Mouse (Mus musculus) CD8-positive naive resting alpha-beta T cell, adult 2 months (primary cell): ENCODE measurements around the gene Clec16a.

Experiments used
- DNase-seq, 2 experiments: peaks; one replicate each; pipeline ENCODE4 v3.0.0; 2022; ENCODE audit warnings: low read depth in 2 of 2, low spot score in 2 of 2

The Clec16a gene

DNA sequence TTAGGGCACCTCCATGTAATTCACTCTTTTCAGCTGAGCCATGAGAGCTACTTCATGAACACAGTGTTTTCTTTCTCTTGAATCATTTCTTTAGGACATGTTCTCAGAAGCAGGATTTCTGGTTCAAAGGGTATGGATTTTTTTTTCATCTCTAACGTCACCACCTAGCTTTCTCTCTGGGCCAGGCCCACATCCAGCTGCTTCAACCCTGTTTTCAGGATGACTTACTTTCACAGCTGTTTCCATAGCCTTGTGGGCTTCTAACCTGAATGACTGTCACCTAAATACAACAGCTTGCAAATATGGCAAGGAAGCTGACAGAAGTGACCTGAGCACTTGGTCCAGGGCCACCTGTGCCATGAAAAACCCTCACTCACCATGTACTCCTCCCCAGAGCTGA is 96.0 kb downstream of the Clec16a start:
- no peak for DNase-seq

DNA sequence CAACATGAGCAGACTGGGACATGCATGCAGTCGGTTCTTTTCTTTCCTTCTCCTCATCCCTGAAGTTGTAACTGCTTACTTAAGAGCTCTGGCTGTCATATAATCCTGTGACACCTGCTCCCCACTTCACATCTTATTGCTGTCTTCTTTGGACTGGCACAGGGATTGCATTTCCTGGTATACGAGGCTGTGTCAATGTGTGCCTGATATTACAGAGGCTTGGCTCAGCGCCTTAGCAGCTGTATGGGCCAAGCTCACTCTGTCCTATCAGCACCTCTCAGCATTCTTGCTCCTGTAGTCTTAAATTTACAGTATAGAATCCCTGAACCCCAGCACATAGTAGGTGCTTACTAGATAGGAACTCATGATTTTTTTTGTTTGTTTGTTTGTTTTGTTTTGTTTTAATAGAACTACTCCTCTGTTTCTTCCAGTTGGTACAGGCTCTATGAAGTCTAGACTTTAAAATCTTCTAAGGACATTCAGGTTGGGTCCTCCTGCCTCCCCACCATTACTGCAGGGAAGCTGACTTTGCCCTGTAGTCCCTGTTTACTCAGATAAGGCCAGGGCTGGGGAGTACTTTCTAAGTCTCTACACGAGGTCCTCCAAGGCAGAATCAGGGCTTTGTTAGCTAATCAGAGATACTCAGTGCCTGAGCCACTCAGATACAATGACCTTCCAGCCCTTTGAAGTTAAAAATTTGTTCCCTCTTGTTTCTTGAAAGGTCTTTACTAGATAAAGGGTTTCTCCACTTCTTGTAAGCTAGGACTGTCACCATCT is 97.9 kb downstream of the Clec16a start:
- DNase-seq: no peak

DNA sequence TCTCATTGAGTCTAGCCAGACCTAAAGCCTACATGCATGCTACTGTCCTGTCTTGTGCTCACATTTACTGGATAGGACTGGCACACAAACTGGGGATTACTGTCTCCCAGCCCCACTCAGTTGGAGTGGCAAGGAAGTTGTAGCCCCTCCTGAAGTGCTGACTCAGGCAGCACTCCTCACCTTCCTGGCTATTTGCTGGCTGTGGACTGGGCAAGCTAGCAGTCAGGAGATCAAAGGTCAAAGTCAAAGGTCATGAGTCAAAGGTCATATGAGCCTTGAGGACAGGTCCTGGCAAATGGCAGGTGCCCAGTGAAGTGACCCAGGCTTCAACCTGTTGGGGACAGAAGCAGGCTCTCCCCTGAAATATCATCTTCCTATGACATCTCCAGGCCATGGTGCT is 99.1 kb downstream of the Clec16a start:
- DNase-seq: no peak

DNA sequence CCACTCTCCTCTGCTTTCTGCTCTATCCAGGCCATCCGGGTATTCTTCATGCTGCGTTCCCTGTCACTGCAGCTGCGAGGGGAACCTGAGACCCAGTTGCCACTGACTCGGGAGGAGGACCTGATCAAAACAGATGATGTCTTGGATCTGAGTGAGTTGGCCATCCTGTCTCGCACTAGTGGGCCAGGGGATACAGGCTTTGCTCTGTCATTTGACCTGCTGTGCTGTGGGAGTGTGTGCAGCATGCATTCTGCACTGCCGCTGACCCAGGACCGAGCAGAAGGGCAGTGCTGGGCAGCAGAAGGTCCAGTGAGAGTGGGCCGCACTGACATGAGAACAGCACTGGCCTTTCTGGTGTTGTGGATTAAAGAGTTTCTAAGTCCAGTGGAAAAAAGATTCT is 99.6 kb downstream of the Clec16a start:
- no peak for DNase-seq

DNA sequence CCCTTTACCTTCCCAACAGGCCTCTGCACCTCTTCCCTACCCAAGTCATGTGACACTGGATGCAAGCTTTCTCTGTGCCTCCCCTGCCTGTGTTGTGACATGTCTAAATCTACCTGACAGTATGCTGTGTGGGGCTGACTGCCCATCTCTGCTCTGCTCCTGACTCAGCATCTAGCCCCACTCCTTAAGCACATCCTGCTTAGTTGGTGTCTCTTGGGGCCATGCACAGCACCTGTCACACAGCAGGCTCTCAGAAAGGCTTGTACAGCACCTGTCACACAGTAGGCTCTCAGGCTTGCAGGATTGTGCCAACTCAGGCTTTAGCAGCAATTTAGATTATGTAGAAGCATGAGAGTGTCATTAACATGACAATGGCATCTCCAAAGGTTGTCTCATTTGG is 106.7 kb downstream of the Clec16a start:
- DNase-seq: no peak

DNA sequence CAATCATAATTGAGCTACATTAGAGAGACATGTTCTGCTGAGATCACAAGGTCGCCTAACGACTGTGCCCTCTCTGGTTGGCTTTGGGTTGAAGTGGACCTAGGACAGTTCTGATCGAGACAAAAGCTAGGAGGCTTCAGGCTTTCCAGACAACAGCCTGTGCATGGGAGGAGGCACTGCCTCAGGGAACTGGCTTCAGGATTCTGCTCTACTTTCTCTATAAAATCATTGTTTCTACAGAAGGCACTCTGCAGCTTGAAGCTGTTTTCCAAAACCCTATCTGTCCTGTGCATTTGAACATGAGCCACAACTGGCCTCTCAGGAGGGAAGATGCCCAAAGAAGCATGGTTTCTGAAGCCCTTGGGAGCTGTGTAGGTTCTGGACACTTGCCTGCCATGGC is 107.8 kb downstream of the Clec16a start:
- no peak for DNase-seq

DNA sequence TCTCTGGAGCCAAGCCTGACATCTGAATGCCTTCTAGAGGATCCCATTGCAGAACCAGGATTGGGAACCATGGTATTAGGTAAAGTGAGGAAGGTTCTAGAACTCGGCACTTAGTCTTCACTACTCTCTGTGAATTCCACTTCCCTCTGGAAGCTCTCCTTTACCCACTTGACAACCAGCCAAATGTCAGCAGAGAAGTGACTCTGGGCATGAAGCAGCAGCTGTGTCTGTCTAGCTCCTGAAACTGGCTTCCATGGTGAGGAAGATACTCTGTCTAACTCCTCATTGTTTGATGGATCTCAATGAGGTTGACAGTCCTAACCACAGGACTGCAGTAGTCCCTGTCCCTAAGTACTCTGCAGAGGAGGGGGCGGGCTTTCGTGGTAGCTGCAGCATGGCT is 110.1 kb downstream of the Clec16a start:
- no peak for DNase-seq

DNA sequence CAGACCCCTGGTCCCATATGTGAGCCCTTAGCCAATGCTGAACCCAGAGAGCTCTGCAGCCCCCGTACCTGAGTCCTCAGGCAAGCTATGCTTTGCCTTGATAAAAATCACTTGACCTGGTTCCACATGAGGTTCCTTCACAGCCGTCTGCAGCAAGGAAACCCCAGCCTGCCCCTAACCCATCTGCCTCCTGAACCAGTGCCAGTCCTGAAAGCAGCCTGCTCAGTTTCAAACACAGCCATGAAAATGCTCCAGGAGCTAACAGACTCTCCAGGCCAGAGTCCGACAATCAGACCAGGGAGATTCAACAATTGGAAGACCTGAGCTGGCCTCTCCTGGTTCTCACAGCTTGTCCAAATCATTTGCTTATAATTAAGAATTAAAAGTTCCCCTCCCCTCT is 110.8 kb downstream of the Clec16a start:
- DNase-seq: no peak

DNA sequence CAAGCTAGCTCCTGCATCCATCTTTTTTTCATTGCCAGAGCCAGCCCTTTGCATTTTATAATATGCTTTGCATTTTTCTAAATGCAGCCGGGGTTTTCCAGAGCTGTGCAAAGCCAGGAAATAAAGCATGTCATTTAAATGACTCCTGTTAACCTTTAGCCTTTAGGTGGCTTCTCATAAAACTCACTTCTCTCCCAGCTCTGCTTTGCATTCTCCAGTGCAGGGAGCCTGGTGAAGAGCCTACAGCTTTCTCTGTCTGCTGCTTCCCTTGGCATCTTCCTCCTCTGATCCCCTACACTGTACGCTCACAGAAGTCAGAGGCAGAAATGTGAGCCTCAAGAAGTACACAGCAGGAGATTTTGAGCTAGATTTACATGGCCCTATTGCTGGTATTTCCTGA is 111.3 kb downstream of the Clec16a start:
- no peak for DNase-seq

DNA sequence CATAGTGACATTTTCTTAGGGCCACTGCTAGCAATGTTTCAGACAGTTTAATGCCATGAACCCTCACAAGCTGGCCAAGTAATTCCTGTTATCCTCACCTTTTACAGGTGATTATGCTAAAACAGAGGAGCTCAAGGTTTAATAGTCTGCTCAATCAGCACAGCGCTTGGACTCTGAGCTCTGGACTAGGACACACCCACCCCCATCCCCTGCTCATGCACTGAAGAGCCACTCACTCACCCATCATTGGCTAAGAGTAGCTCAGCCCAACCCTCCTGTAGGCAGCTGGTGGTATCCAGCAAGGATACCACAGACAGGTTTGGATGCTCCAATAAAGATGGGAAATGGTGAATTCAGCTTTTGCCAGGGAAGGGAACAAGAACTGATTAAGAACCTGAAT is 111.8 kb downstream of the Clec16a start:
- no peak for DNase-seq

DNA sequence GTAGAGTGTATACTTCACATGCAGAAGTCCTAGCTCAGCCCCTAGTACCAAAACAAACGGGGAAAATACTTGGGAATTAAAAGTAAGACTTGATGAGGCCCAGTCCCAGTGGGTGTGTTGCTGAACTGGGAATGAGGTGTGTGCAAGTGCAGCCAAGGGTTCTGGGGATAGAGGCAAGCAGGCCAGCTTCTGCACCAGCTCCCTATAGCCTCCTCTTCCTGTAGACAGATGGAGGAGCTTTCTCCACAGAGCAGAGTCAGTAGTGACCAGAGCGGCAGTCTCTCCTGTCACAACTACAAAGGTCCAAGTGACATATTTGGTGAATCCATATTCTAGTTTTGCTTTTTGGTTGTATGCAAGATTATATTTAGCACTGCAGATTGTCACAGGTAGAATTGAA is 114.1 kb downstream of the Clec16a start:
- no peak for DNase-seq

DNA sequence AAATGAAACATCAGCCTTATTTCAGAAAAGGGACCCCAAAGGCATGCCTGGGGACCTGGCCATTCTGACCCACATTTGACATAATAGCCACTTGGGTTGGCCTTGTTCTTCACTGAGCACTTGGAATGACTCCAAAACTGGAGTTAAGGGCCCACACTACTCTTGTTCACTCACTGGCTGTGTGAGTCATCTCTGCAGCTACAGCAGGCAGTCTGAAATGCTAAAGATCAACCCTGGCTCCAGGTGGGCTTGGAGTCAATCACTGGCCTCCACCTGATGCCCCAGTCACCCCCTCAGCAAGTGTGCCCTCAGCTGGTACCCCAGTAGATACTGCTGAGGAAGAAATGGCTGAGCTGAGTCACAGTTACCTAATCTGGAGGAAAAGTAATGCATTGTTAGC is 115.4 kb downstream of the Clec16a start:
- no peak for DNase-seq

DNA sequence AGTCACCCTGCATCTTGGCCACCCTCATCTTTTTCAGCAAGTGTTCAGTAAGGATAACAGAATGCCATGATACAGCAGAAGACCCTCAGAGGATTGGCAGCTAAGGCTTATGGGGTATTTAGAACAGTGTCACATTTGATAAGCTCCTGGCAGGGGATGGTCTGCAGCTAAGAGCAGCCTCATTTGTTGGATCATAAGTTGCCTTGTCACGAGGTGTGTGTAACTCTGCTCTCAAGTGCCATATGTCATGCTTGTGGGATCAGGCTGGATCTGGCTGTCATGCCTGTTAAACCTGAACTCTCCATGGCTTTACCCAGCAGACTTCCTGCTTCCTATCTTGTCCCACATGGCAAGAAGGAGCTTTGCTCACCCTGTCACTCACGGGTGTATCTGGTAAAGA is 116.2 kb downstream of the Clec16a start:
- DNase-seq: no peak

DNA sequence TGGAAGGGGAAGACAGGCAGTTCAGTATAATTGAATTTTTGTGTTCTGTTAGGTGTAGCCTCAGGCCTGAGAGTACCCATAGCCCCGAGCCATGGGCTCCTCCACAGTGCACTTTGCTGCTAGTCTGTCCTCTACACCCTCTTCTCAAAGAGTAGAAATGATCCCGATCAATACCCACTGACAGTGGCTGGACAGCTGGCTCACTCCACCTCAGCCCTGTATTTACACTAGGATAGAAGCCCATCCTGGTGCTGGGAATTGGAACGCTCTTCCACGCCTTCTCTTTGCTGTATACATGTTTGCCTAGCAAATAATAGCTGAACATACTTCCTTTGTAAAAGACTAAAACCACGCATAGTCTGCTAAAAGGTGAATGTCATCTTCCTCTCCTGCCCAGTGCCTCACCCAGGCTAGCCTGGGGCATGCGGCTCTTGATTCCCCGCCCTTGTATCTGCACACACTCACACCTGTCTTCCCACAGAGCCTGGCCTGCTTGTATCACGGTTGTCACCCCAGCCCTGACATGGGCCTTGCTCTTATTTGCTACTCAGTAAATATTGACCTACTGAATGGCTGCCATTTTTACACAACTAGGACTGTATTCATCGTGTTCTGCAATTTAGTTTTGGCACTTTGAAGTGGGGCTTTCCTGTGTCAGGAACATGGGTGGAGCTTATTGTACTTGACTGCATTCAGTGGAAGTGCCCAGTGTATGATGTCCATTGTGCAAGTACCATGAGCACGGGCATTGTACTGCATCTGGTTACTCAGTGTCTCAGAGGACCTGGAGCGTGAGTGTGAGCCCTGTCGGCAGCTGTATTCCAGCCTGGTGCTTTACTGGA is 119.0 kb downstream of the Clec16a start:
- DNase-seq: no peak

DNA sequence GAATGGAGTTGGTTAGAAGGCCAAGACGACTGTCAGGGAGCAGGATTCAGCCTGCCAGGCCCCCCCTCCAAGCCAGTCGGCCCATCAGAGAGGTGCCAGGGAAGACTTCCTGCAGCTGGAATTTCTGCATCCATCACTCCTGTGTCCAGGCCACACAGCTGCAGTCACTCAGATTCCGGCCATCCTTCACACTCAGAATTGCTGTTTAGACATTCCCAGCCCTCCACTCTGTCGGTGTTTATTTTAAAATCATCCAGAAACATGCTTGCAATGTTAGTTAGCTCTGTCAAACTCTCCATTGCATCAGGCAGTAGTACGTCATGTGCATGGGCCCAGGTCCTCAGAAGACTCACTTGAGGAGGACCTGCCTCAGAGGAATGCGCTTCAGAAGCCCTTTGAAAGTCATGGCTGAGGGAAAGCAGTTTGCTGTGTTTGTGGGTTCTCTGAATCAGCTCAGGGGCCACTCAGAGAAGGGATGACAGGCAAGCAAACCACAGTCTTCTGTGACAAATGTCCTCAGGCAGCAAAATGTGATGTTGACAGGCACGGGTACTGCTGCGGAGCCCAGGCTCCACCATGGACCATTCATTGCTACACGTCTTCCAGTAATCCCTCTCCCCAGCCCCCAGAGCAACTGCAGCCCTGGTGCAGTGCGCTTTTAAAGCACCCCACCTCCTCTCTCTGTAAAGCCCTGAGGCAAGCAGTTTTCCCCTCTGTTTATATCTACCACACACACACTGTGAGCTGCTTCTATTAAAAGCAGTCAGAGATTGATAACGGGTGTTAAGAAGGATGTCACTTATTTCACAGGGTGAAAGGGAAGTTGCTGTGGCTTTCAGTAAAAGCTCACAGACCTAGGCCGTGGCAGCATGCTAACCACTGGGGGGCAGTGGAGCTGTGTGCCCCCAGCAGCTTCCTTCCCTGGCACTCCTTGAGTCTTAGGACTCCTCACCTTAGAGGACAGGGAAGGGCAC is 120.1 kb downstream of the Clec16a start:
- DNase-seq: peak; percentile 56 to 67

DNA sequence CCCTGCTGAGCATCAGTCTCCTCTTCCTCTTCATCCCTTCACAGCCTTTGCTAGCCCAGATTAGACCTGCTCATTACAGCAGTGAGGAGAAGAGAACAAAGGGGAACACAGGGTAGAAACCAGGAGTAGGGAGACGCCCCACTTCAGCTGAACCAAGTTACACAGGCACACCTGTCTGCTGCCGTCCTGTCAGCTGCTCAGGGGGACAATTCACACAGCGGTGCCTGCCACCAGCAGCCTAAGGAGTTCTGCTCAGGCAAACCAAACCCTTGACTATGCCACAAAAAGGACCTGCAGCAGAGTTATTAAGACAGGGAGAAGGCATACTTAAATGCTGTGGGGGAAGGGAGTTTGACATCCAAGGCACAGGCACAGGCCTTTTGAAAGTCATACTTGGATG is 121.6 kb downstream of the Clec16a start:
- no peak for DNase-seq

DNA sequence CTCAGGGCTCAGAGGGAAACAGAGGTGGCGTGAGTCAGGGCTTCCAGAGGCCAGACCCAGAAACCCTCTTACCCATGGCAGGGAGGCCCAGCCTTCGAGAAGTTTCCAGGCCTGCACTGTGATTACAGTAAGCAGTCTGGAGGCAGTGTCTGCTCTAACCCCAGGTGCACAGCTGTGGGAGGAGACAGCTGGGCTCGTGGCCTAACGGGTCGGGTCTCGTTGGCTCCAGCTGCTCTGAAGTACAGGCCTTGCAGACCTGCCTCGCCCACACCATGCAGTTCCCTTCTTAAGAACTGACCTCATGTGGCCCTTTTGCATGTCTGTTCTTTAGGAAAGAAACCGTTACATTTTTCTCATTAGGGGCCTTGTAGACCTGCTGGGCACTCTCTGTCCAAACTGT is 123.3 kb downstream of the Clec16a start:
- no peak for DNase-seq

DNA sequence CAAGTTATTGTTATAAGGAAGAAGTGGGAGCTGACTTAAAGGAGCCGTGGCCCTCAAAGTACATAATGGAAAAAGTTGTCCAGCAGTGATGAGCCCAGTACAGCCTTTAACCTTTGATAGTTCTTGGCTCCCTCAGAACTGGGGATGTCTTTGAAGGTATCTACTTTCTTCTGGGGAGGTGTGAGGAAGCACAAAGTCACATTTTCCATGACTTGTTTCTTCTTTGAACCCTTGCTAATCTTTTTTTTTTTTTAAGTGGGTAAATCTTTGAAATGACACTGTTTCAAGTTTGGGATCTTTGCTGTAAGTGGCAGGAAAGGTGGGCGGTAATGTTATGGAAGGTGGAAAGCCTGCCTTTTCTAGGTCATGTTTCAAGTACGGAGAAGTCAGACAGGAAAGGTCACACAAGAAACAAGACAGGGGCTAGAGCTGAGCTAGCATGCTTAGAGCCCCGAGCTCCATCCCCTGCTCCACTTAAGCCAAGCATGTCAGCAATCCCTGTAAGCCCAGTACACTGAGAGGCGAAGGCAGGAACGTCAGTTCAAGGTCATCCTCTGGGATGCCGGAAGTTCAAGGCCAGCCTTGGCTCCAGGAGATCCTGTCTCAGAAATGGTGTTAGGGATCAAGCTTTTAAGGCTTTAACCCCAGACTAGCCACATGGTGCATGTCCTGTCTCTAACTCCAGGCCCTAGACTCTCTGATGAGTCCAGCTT is 124.0 kb downstream of the Clec16a start:
- no peak for DNase-seq

DNA sequence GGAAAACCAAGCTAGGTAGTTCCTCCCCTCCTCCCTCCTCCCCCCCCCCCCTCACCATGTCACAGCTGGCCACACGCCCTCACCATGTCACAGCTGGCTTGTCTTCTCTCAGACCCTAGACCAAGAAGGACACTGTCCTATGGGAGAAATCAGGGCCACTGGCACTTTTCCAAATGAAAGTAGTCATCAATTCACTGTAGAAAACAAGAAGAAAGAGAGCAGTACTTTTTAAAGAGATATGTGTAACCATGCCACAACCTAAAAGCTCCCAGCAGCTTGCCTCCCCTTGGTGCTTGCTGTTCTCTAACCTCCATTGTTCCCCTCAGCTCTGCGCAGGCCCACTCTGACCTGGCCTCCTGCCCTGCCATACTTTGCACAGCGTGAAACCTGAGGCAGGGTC is 124.8 kb downstream of the Clec16a start:
- DNase-seq: no peak

DNA sequence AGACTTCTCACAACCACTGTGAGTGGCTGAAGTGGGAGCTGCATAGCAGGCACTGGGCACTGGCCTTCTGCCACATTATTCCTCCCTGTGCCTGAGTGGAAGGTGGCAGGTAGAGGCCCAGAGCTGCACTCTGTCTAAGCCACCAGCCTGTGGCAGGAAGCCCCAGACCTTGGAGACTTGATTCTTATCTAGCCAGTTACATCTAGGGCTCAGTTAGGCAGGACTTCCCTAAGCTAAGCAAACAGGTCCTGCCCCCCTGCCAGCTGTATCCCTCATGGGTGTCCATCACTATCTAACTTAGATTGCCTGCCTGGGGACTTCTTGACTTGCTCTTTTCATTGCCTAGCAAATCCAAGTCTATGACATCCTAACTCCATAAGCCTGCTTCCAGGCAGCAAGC is 127.4 kb downstream of the Clec16a start:
- DNase-seq: no peak

DNA sequence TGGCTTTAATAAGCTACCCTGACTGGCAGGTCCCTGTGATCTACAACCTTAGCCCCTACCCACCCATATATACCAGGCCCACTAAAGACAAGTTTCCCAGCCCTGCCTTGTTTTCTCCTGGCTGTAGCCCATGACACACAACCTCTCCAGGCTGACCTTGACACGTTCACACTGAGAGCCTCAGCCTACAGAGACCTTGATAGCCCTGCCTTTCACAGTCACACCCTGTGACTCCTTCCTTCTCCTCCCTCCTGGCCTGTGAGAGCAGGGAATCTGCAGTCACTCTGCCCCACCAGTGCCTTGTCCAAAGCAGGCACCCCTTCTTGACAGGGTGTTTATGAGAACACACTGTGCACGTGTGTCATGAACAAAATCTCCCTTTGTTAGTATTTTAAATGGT is 128.9 kb downstream of the Clec16a start:
- no peak for DNase-seq
